Mouse (Mus musculus): ENCODE measurements around the gene Gabra5. TPM values are rescaled to one million over a fixed set of nuclear protein-coding genes. Genes with fewer than 3 reads are reported as not detected.

Gabra5 gene
- polyA plus RNA-seq, 1 experiment from 2014 or later = 1.3 TPM

- WGBS = 79% methylated on average over 1 of the region's 1 CpGs
- Histone ChIP-seq H3K9me3 (replicated peaks; ENCODE audit: control insufficient read depth, low read length) (no peaks in the 10 kb centered on the region), H3K36me3 (replicated peaks; ENCODE audit: control insufficient read depth, insufficient read depth, low read depth, low read length) (no peaks in the 10 kb centered on the region), H3K4me2 (ENCODE audit: low read depth, low read length) (no peak overlapping the region), H3K4me3 (ENCODE audit: low read depth, low read length) (no peak overlapping the region), H3K9ac (replicated peaks; ENCODE audit: low read length) (no peak overlapping the region), H3K27ac (replicated peaks; ENCODE audit: low read depth, low read length) (no peak overlapping the region), H3K27me3 (ENCODE audit: control insufficient read depth, insufficient read depth, low read length) (no peaks in the 10 kb centered on the region), H3K4me1 (ENCODE audit: control insufficient read depth, insufficient read depth, low read length) (no peaks in the 10 kb centered on the region)
- DNase-seq (ENCODE audit: low spot score) (no peak), ATAC-seq (replicated peaks; ENCODE audit: insufficient number of reproducible peaks, low FRiP score, low TSS enrichment, low read depth) (no peak)
Observed at GRCm38 (mm10) chr7:57421044-57421443, 88.8 kb downstream of the Gabra5 start.

- no peak within 1 kb of the TSS for H3K4me2 ChIP-seq (ENCODE audit: low read depth, low read length)
- H3K9me3 ChIP-seq (replicated peaks; ENCODE audit: control insufficient read depth, low read length) = no peaks in the 10 kb centered on the region
- no peak for DNase-seq (ENCODE audit: low spot score)
- no peaks in the 10 kb centered on the region for H3K4me1 ChIP-seq (ENCODE audit: control insufficient read depth, insufficient read depth, low read length)
- no peaks in the 10 kb centered on the region for H3K27me3 ChIP-seq (ENCODE audit: control insufficient read depth, insufficient read depth, low read length)
- no peaks in the 10 kb centered on the region for H3K36me3 ChIP-seq (replicated peaks; ENCODE audit: control insufficient read depth, insufficient read depth, low read depth, low read length)
- no peak within 1 kb of the TSS for H3K27ac ChIP-seq (replicated peaks; ENCODE audit: low read depth, low read length)
- H3K4me3 ChIP-seq (ENCODE audit: low read depth, low read length) = no peak within 1 kb of the TSS
- H3K9ac ChIP-seq (replicated peaks; ENCODE audit: low read length) = no peak within 1 kb of the TSS
- 73% methylated on average over 2 of the region's 2 CpGs for WGBS
- ATAC-seq (replicated peaks; ENCODE audit: insufficient number of reproducible peaks, low FRiP score, low TSS enrichment, low read depth) = no peak
Observed at GRCm38 (mm10) chr7:57419392-57419791, 90.5 kb downstream of the Gabra5 start, which contains the start of gene Gabrb3. Gabrb3 (plus strand) TSS chr7:57419692.

GRCm38 (mm10) chr7:57412896-57413295 lies 97.0 kb downstream of the Gabra5 start:
- no peaks in the 10 kb centered on the region for H3K9me3 ChIP-seq (replicated peaks; ENCODE audit: control insufficient read depth, low read length)
- H3K4me3 ChIP-seq (ENCODE audit: low read depth, low read length) = no peak overlapping the region
- 48% methylated on average over 1 of the region's 1 CpGs for WGBS
- ATAC-seq (replicated peaks; ENCODE audit: insufficient number of reproducible peaks, low FRiP score, low TSS enrichment, low read depth) (no peak), DNase-seq (ENCODE audit: low spot score) (no peak)
- H3K27ac ChIP-seq (replicated peaks; ENCODE audit: low read depth, low read length) = no peak overlapping the region
- H3K9ac ChIP-seq (replicated peaks; ENCODE audit: low read length) = no peak overlapping the region
- H3K36me3 ChIP-seq (replicated peaks; ENCODE audit: control insufficient read depth, insufficient read depth, low read depth, low read length) = no peaks in the 10 kb centered on the region
- no peak overlapping the region for H3K4me2 ChIP-seq (ENCODE audit: low read depth, low read length)
- H3K4me1 ChIP-seq (ENCODE audit: control insufficient read depth, insufficient read depth, low read length) = no peaks in the 10 kb centered on the region
- H3K27me3 ChIP-seq (ENCODE audit: control insufficient read depth, insufficient read depth, low read length) = no peaks in the 10 kb centered on the region

- Histone ChIP-seq H3K36me3 (replicated peaks; ENCODE audit: control insufficient read depth, insufficient read depth, low read depth, low read length) (no peaks in the 10 kb centered on the region), H3K9me3 (replicated peaks; ENCODE audit: control insufficient read depth, low read length) (no peaks in the 10 kb centered on the region), H3K4me3 (ENCODE audit: low read depth, low read length) (no peak overlapping the region), H3K4me1 (ENCODE audit: control insufficient read depth, insufficient read depth, low read length) (no peaks in the 10 kb centered on the region), H3K27ac (replicated peaks; ENCODE audit: low read depth, low read length) (no peak overlapping the region), H3K27me3 (ENCODE audit: control insufficient read depth, insufficient read depth, low read length) (no peaks in the 10 kb centered on the region), H3K4me2 (ENCODE audit: low read depth, low read length) (no peak overlapping the region), H3K9ac (replicated peaks; ENCODE audit: low read length) (no peak overlapping the region)
- DNase-seq (ENCODE audit: low spot score) = no peak
- 86% methylated on average over 4 of the region's 4 CpGs for WGBS
- no peak for ATAC-seq (replicated peaks; ENCODE audit: insufficient number of reproducible peaks, low FRiP score, low TSS enrichment, low read depth)
Observed at GRCm38 (mm10) chr7:57411163-57411562, 98.7 kb downstream of the Gabra5 start.

GRCm38 (mm10) chr7:57393551-57393950 lies 116.3 kb downstream of the Gabra5 start:
- Histone ChIP-seq H3K4me1 (ENCODE audit: control insufficient read depth, insufficient read depth, low read length) (no peaks in the 10 kb centered on the region), H3K9me3 (replicated peaks; ENCODE audit: control insufficient read depth, low read length) (no peaks in the 10 kb centered on the region), H3K9ac (replicated peaks; ENCODE audit: low read length) (no peak overlapping the region), H3K4me2 (ENCODE audit: low read depth, low read length) (no peak overlapping the region), H3K36me3 (replicated peaks; ENCODE audit: control insufficient read depth, insufficient read depth, low read depth, low read length) (no peaks in the 10 kb centered on the region), H3K4me3 (ENCODE audit: low read depth, low read length) (no peak overlapping the region), H3K27ac (replicated peaks; ENCODE audit: low read depth, low read length) (no peak overlapping the region), H3K27me3 (ENCODE audit: control insufficient read depth, insufficient read depth, low read length) (no peaks in the 10 kb centered on the region)
- DNase-seq (ENCODE audit: low spot score) (no peak), ATAC-seq (replicated peaks; ENCODE audit: insufficient number of reproducible peaks, low FRiP score, low TSS enrichment, low read depth) (no peak)
- 89% methylated on average over 4 of the region's 4 CpGs for whole genome bisulfite sequencing

- no peak for ATAC-seq (replicated peaks; ENCODE audit: insufficient number of reproducible peaks, low FRiP score, low TSS enrichment, low read depth)
- no peak overlapping the region for H3K4me2 ChIP-seq (ENCODE audit: low read depth, low read length)
- no peaks in the 10 kb centered on the region for H3K9me3 ChIP-seq (replicated peaks; ENCODE audit: control insufficient read depth, low read length)
- 50% methylated on average over 4 of the region's 4 CpGs for WGBS
- H3K9ac ChIP-seq (replicated peaks; ENCODE audit: low read length) = no peak overlapping the region
- DNase-seq (ENCODE audit: low spot score) = no peak
- H3K36me3 ChIP-seq (replicated peaks; ENCODE audit: control insufficient read depth, insufficient read depth, low read depth, low read length) = no peaks in the 10 kb centered on the region
- no peaks in the 10 kb centered on the region for H3K4me1 ChIP-seq (ENCODE audit: control insufficient read depth, insufficient read depth, low read length)
- H3K4me3 ChIP-seq (ENCODE audit: low read depth, low read length) = no peak overlapping the region
- H3K27me3 ChIP-seq (ENCODE audit: control insufficient read depth, insufficient read depth, low read length) = peaks cover 13% of the 10 kb centered on the region
- no peak overlapping the region for H3K27ac ChIP-seq (replicated peaks; ENCODE audit: low read depth, low read length)
Observed at GRCm38 (mm10) chr7:57390046-57390445, 119.8 kb downstream of the Gabra5 start.

- ATAC-seq (replicated peaks; ENCODE audit: insufficient number of reproducible peaks, low FRiP score, low TSS enrichment, low read depth) (no peak; the same call in 1 of the 2 replicates), DNase-seq (ENCODE audit: low spot score) (no peak)
- Histone ChIP-seq H3K4me2 (ENCODE audit: low read depth, low read length) (peak overlapping the region; percentile 93), H3K9me3 (replicated peaks; ENCODE audit: control insufficient read depth, low read length) (no peaks in the 10 kb centered on the region), H3K27ac (replicated peaks; ENCODE audit: low read depth, low read length) (no peak overlapping the region), H3K4me1 (ENCODE audit: control insufficient read depth, insufficient read depth, low read length) (no peaks in the 10 kb centered on the region), H3K27me3 (ENCODE audit: control insufficient read depth, insufficient read depth, low read length) (peaks cover 13% of the 10 kb centered on the region), H3K36me3 (replicated peaks; ENCODE audit: control insufficient read depth, insufficient read depth, low read depth, low read length) (no peaks in the 10 kb centered on the region), H3K9ac (replicated peaks; ENCODE audit: low read length) (no peak overlapping the region), H3K4me3 (ENCODE audit: low read depth, low read length) (peak overlapping the region; percentile 53)
- WGBS = 18% methylated on average over 6 of the region's 6 CpGs
Observed at GRCm38 (mm10) chr7:57387341-57387654, 122.6 kb downstream of the Gabra5 start.

GRCm38 (mm10) chr7:57386517-57387340 lies 123.1 kb downstream of the Gabra5 start, which contains the start of gene Gabrg3:
Gabrg3 (minus strand) TSS chr7:57387188.
- ATAC-seq (replicated peaks; ENCODE audit: insufficient number of reproducible peaks, low FRiP score, low TSS enrichment, low read depth) = peak; percentile 67
- WGBS = 1% methylated on average over 71 of the region's 71 CpGs
- H3K27ac ChIP-seq (replicated peaks; ENCODE audit: low read depth, low read length) = no peak within 1 kb of the TSS

More at GRCm38 (mm10) chr7:57386517-57387340, 123.1 kb downstream of the Gabra5 start, which contains the start of gene Gabrg3:
- Histone ChIP-seq H3K4me3 (ENCODE audit: low read depth, low read length) (peak within 1 kb of the TSS; percentile 53), H3K4me1 (ENCODE audit: control insufficient read depth, insufficient read depth, low read length) (no peaks in the 10 kb centered on the region), H3K9me3 (replicated peaks; ENCODE audit: control insufficient read depth, low read length) (no peaks in the 10 kb centered on the region), H3K9ac (replicated peaks; ENCODE audit: low read length) (no peak within 1 kb of the TSS), H3K4me2 (ENCODE audit: low read depth, low read length) (peak within 1 kb of the TSS; percentile 93), H3K36me3 (replicated peaks; ENCODE audit: control insufficient read depth, insufficient read depth, low read depth, low read length) (no peaks in the 10 kb centered on the region), H3K27me3 (ENCODE audit: control insufficient read depth, insufficient read depth, low read length) (peaks cover 13% of the 10 kb centered on the region)
- peak; percentile 21 for DNase-seq (ENCODE audit: low spot score)
